Mouse (Mus musculus): ENCODE results near the gene Slc44a5. TPM values are rescaled to one million over a fixed set of nuclear protein-coding genes. Genes with fewer than 3 reads are reported as not detected.

Gene Slc44a5
- polyA plus RNA-seq, 1 experiment = not detected

- no peak for TF ChIP-seq GATA1 (IDR thresholded peaks at IDR 0.05; ENCODE audit: low read length)
Observed at GRCm38 (mm10) chr3:154284260-154284659, 311.0 kb downstream of the Slc44a5 start.

- TF ChIP-seq GATA1 (IDR thresholded peaks at IDR 0.05; ENCODE audit: low read length) = no peak
Observed at GRCm38 (mm10) chr3:154285351-154285750, 312.1 kb downstream of the Slc44a5 start.

GRCm38 (mm10) chr3:154287217-154287616 lies 314.0 kb downstream of the Slc44a5 start:
- no peak for TF ChIP-seq GATA1 (IDR thresholded peaks at IDR 0.05; ENCODE audit: low read length)

GRCm38 (mm10) chr3:154288429-154289069 lies 315.3 kb downstream of the Slc44a5 start:
- no peak for TF ChIP-seq GATA1 (IDR thresholded peaks at IDR 0.05; ENCODE audit: low read length)

- TF ChIP-seq GATA1 (IDR thresholded peaks at IDR 0.05; ENCODE audit: low read length) = no peak
Observed at GRCm38 (mm10) chr3:154290351-154290750, 317.1 kb downstream of the Slc44a5 start.

GRCm38 (mm10) chr3:154292126-154292525 lies 318.9 kb downstream of the Slc44a5 start:
- no peak for TF ChIP-seq GATA1 (IDR thresholded peaks at IDR 0.05; ENCODE audit: low read length)

GRCm38 (mm10) chr3:154293839-154294490 lies 320.7 kb downstream of the Slc44a5 start:
- TF ChIP-seq GATA1 (IDR thresholded peaks at IDR 0.05; ENCODE audit: low read length) = no peak

GRCm38 (mm10) chr3:154294924-154295834 lies 321.9 kb downstream of the Slc44a5 start:
- no peak for TF ChIP-seq GATA1 (IDR thresholded peaks at IDR 0.05; ENCODE audit: low read length)

- TF ChIP-seq GATA1 (IDR thresholded peaks at IDR 0.05; ENCODE audit: low read length) = no peak
Observed at GRCm38 (mm10) chr3:154297499-154297898, 324.3 kb downstream of the Slc44a5 start.

GRCm38 (mm10) chr3:154298490-154298889 lies 325.3 kb downstream of the Slc44a5 start:
- no peak for TF ChIP-seq GATA1 (IDR thresholded peaks at IDR 0.05; ENCODE audit: low read length)

GRCm38 (mm10) chr3:154300006-154300405 lies 326.8 kb downstream of the Slc44a5 start:
- TF ChIP-seq GATA1 (IDR thresholded peaks at IDR 0.05; ENCODE audit: low read length) = no peak

GRCm38 (mm10) chr3:154301102-154301501 lies 327.9 kb downstream of the Slc44a5 start:
- no peak for TF ChIP-seq GATA1 (IDR thresholded peaks at IDR 0.05; ENCODE audit: low read length)

- no peak for TF ChIP-seq GATA1 (IDR thresholded peaks at IDR 0.05; ENCODE audit: low read length)
Observed at GRCm38 (mm10) chr3:154305163-154305884, 332.1 kb downstream of the Slc44a5 start.

- TF ChIP-seq GATA1 (IDR thresholded peaks at IDR 0.05; ENCODE audit: low read length) = no peak
Observed at GRCm38 (mm10) chr3:154317651-154318248, 344.5 kb downstream of the Slc44a5 start.

Other genes starting within 250 kb of the Slc44a5 start
- gene St6galnac3, start 248.3 kb upstream of the Slc44a5 start, polyA plus RNA-seq (2012) = 1.9 and 2.5 TPM in 2 replicates
- 0.04 and 0.16 TPM in 2 replicates for gene Asb17, start 129.2 kb upstream of the Slc44a5 start, polyA plus RNA-seq (2012)
- gene Msh4, start 67.3 kb upstream of the Slc44a5 start, polyA plus RNA-seq (2012) = not detected in 2 replicates
- gene Rabggtb, start 60.4 kb upstream of the Slc44a5 start, polyA plus RNA-seq (2012) = 23.7 and 38.8 TPM in 2 replicates
- 3.3 TPM in 2 replicates for gene Acadm, start 28.8 kb upstream of the Slc44a5 start, polyA plus RNA-seq (2012)

All from G1E-ER4 (cell line).